Mouse (Mus musculus) gastrocnemius, postnatal 14 days (tissue): ENCODE results near the gene Wnt2. TPM values are rescaled to one million over a fixed set of nuclear protein-coding genes. Genes with fewer than 3 reads are reported as not detected.

ENCODE experiments used
- total RNA-seq, 2 experiments: library from RNA; stranded (reverse); gene quantifications; 2 replicates each; pipeline ENCODE4 v1.2.3; 2021

Wnt2 gene
- total RNA-seq, 2 experiments from 2014 or later: 0.44 to 0.88 TPM

Other genes with a start within 250 kb of the Wnt2 start
- gene Asz1, start 78.5 kb upstream of the Wnt2 start, total RNA-seq: not detected
- gene Cftr, start 140.1 kb upstream of the Wnt2 start, total RNA-seq: not detected